Mouse (Mus musculus): ENCODE results near the gene Lrig1. TPM values are rescaled to one million over a fixed set of nuclear protein-coding genes. Genes with fewer than 3 reads are reported as not detected.
A peak's percentile ranks its signal among the peaks of the same experiment; 100 is the strongest.

Gene Lrig1
- polyA plus RNA-seq (2015; fragmentation: Nextera tagmentation; extraction: Ambion mirVana) = 8.0 and 12.6 TPM in 2 replicates

- peaks cover 43% of the 10 kb centered on the region for H3K4me1 ChIP-seq (replicated peaks)
- peak within 1 kb of the TSS; percentile 85 for H3K4me2 ChIP-seq
- H3K9ac ChIP-seq = peak within 1 kb of the TSS; percentile 88
- WGBS = under 1% methylated on average over 40 of the region's 40 CpGs
- peak within 1 kb of the TSS; percentile 88 for H3K27ac ChIP-seq
- no peaks in the 10 kb centered on the region for H3K36me3 ChIP-seq
- H3K9me3 ChIP-seq (replicated peaks) = no peaks in the 10 kb centered on the region
- no peaks in the 10 kb centered on the region for H3K27me3 ChIP-seq
- ATAC-seq (replicated peaks; ENCODE audit: insufficient number of reproducible peaks, insufficient read depth, low FRiP score, low read depth) = peak; percentile 99
- peak within 1 kb of the TSS; percentile 73 for H3K4me3 ChIP-seq
Measured at GRCm38 (mm10) chr6:94700067-94700491, at the start of gene Lrig1. Lrig1 (minus strand) TSS chr6:94700158.

DNA sequence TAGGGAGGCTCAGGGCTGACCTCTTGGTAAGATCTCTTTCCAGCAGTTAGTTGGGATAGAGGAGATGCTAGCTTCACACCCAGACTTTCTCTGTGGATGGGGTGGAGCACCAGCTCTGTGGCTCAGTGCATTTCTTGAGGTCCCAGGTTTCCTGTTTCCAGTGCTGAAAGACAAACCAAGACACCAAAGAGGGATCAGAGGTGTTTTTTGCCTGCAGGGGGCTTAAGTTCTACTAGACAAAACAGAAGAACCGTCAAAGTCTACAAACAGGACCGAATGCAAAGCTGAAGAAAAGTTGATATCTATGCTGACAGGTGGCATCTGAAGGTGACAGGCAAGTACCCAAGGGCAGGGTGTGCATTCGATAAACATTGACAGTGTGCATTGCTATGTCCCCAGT, 49.7 kb upstream of the Lrig1 start:
- no peak for ATAC-seq (replicated peaks; ENCODE audit: insufficient number of reproducible peaks, insufficient read depth, low FRiP score, low read depth)
- Histone ChIP-seq H3K4me1 (replicated peaks) (no peaks in the 10 kb centered on the region), H3K9ac (no peak overlapping the region), H3K36me3 (no peaks in the 10 kb centered on the region), H3K27me3 (no peaks in the 10 kb centered on the region), H3K9me3 (replicated peaks) (no peaks in the 10 kb centered on the region), H3K4me2 (no peak overlapping the region), H3K4me3 (no peak overlapping the region), H3K27ac (no peak overlapping the region)
- WGBS = 79% methylated on average over 3 of the region's 3 CpGs

GRCm38 (mm10) chr6:94748361-94748760, 48.4 kb upstream of the Lrig1 start:
- H3K4me3 ChIP-seq = no peak overlapping the region
- WGBS = 56% methylated on average over 7 of the region's 7 CpGs
- no peak overlapping the region for H3K9ac ChIP-seq
- H3K36me3 ChIP-seq = no peaks in the 10 kb centered on the region
- H3K27me3 ChIP-seq = no peaks in the 10 kb centered on the region
- no peak overlapping the region for H3K27ac ChIP-seq
- no peaks in the 10 kb centered on the region for H3K4me1 ChIP-seq (replicated peaks)
- no peaks in the 10 kb centered on the region for H3K9me3 ChIP-seq (replicated peaks)
- H3K4me2 ChIP-seq = no peak overlapping the region
- no peak for ATAC-seq (replicated peaks; ENCODE audit: insufficient number of reproducible peaks, insufficient read depth, low FRiP score, low read depth)

DNA sequence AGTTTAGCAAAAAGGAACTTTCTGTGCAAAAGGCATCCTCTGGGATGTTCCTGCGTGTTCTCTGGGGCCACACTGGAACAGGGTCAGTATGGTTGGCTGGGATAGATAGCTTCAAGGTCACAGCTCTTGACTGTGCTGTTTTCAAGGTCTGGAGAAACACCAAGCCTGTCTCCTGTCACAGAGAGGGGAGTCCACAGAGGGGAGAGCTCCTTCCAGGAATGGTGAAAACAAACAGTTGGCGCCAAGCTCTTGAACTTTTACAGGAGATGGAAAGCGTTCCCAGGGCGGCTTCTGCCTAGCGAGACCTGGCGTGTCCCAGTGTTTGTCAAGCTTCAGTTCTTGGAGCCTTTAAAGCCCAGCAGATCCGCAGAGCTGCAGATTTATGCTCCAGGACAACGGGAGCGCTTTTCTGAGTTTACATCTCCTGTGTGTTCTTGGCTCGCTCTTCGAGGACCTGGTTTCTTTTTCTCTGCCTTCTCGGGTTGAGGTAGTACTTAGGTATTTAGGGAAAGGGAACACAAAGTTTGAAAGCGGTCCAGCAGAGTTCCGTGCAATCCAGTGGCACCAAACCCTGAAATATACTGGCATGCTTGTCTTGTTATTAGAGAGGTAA, 40.3 kb upstream of the Lrig1 start:
- Histone ChIP-seq H3K9me3 (replicated peaks) (no peaks in the 10 kb centered on the region), H3K4me2 (no peak overlapping the region), H3K27ac (no peak overlapping the region), H3K27me3 (no peaks in the 10 kb centered on the region), H3K9ac (no peak overlapping the region), H3K36me3 (no peaks in the 10 kb centered on the region), H3K4me3 (no peak overlapping the region), H3K4me1 (replicated peaks) (peaks cover 5% of the 10 kb centered on the region; the same call in 1 of the 2 replicates)
- WGBS = 63% methylated on average over 14 of the region's 14 CpGs
- ATAC-seq (replicated peaks; ENCODE audit: insufficient number of reproducible peaks, insufficient read depth, low FRiP score, low read depth) = no peak

- Histone ChIP-seq H3K9me3 (replicated peaks) (no peaks in the 10 kb centered on the region), H3K4me2 (no peak overlapping the region), H3K9ac (no peak overlapping the region), H3K27ac (no peak overlapping the region), H3K4me1 (replicated peaks) (peaks cover 5% of the 10 kb centered on the region; the same call in 1 of the 2 replicates), H3K36me3 (no peaks in the 10 kb centered on the region), H3K4me3 (no peak overlapping the region), H3K27me3 (no peaks in the 10 kb centered on the region)
- WGBS = 67% methylated on average over 3 of the region's 3 CpGs
- no peak for ATAC-seq (replicated peaks; ENCODE audit: insufficient number of reproducible peaks, insufficient read depth, low FRiP score, low read depth)
Measured at GRCm38 (mm10) chr6:94738647-94739046, 38.7 kb upstream of the Lrig1 start.

DNA sequence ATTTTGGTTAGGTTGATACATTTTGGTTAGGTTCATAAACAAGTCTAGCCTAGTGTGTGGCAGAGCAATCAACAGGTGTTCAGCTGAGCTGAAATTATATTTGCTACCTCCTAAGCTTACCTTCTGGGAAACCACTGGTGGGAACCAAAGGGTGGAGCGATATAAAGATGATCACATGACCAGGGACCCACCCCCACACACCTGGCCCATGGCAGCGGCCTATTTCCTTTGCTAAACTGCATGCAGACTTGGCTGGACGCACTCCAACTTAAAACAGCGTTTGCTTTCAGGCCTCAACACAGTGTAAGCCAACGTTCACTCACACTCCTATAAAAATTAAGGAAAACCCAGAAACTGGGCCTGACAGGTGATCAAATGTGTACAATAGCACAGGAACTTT, 33.9 kb upstream of the Lrig1 start:
- Histone ChIP-seq H3K27me3 (no peaks in the 10 kb centered on the region; the same call in 1 of the 2 replicates), H3K4me1 (replicated peaks) (peaks cover 12% of the 10 kb centered on the region), H3K9ac (no peak overlapping the region), H3K9me3 (replicated peaks) (no peaks in the 10 kb centered on the region), H3K4me3 (no peak overlapping the region), H3K27ac (no peak overlapping the region), H3K36me3 (no peaks in the 10 kb centered on the region), H3K4me2 (no peak overlapping the region)
- no peak for ATAC-seq (replicated peaks; ENCODE audit: insufficient number of reproducible peaks, insufficient read depth, low FRiP score, low read depth)
- 69% methylated on average over 5 of the region's 5 CpGs for WGBS

- peaks cover 12% of the 10 kb centered on the region for H3K4me1 ChIP-seq (replicated peaks)
- H3K36me3 ChIP-seq = no peaks in the 10 kb centered on the region
- no peak overlapping the region for H3K9ac ChIP-seq
- 14% methylated on average over 18 of the region's 18 CpGs for WGBS
- H3K27ac ChIP-seq = no peak overlapping the region
- H3K9me3 ChIP-seq (replicated peaks) = no peaks in the 10 kb centered on the region
- H3K4me3 ChIP-seq = peak overlapping the region; percentile 29
- no peaks in the 10 kb centered on the region; the same call in 1 of the 2 replicates for H3K27me3 ChIP-seq
- no peak for ATAC-seq (replicated peaks; ENCODE audit: insufficient number of reproducible peaks, insufficient read depth, low FRiP score, low read depth)
- H3K4me2 ChIP-seq = peak overlapping the region; percentile 63
Measured at GRCm38 (mm10) chr6:94729847-94730246, 29.9 kb upstream of the Lrig1 start.

DNA sequence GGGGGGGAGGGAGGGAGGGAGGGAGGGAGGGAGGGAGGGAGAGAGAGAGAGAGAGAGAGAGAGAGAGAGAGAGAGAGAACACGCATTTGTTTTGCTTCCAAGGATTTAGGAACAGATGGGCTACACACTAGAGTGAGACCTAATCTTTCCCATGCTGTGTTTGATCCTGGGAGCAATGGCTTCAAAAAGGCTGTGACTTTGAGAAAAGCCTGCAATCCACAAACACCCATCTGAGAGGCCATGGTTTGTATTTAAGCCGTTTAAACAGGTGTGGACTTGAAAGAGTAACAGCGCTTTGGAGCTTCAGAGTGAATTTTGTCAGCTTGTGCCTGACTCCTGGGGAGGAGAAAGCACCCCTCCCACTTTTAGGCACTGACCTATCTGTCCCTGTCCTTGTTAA, 29.2 kb upstream of the Lrig1 start:
- H3K4me3 ChIP-seq = no peak overlapping the region
- H3K4me1 ChIP-seq (replicated peaks) = peaks cover 12% of the 10 kb centered on the region
- no peak overlapping the region for H3K9ac ChIP-seq
- H3K27ac ChIP-seq = no peak overlapping the region
- 38% methylated on average over 3 of the region's 3 CpGs for WGBS
- no peak for ATAC-seq (replicated peaks; ENCODE audit: insufficient number of reproducible peaks, insufficient read depth, low FRiP score, low read depth)
- H3K4me2 ChIP-seq = no peak overlapping the region
- no peaks in the 10 kb centered on the region for H3K36me3 ChIP-seq
- H3K27me3 ChIP-seq = no peaks in the 10 kb centered on the region; the same call in 1 of the 2 replicates
- no peaks in the 10 kb centered on the region for H3K9me3 ChIP-seq (replicated peaks)

GRCm38 (mm10) chr6:94724612-94725011, 24.7 kb upstream of the Lrig1 start:
- Histone ChIP-seq H3K9me3 (replicated peaks) (no peaks in the 10 kb centered on the region), H3K4me1 (replicated peaks) (0 out of 2 replicates have a peak, but pooled peaks cover 3% of the 10 kb centered on the region), H3K4me2 (no peak overlapping the region), H3K9ac (no peak overlapping the region), H3K27ac (no peak overlapping the region), H3K27me3 (no peaks in the 10 kb centered on the region), H3K4me3 (no peak overlapping the region), H3K36me3 (no peaks in the 10 kb centered on the region)
- ATAC-seq (replicated peaks; ENCODE audit: insufficient number of reproducible peaks, insufficient read depth, low FRiP score, low read depth) = no peak
- WGBS = 81% methylated on average over 1 of the region's 1 CpGs

DNA sequence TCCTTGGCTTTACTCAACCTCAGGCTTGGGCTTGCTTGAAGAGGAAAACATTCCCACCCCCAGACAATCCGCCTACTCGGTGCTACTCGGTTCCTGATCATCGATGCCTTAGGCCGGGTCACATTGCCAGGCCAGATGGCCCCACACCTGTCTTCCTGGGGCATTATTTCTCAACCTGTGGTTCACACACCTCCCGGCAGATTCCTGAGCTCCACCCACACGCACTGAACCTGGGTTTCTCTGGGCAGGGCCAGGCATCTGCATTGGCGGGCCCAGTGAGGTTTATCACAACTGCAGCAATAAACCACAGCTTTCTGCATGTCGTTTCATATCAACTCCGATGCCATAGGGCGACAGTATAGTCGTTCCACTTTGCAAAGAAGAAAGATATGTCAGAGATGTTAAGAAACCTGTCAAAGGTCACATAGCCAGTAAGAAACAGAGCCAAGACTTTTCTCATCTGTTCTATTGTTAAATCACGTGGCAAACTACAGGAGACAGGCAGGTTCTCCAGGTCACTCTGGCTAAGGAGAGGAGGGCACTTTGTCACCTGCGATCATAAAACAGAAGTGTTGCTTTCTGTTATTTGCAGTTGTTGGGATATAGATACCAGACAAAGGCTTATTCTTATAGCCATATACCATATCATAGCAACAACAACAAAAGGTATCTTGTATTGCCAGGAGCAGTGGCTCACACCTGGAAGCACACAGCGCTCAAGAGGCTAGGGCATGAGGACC, 18.8 kb upstream of the Lrig1 start:
- no peak overlapping the region for H3K4me2 ChIP-seq
- 0 out of 2 replicates have a peak, but pooled peaks cover 5% of the 10 kb centered on the region for H3K4me1 ChIP-seq (replicated peaks)
- no peaks in the 10 kb centered on the region for H3K9me3 ChIP-seq (replicated peaks)
- ATAC-seq (replicated peaks; ENCODE audit: insufficient number of reproducible peaks, insufficient read depth, low FRiP score, low read depth) = 0 out of 2 replicates have a peak, but pooled peaks have one; percentile 10
- H3K4me3 ChIP-seq = no peak overlapping the region
- no peak overlapping the region for H3K9ac ChIP-seq
- H3K27ac ChIP-seq = peak overlapping the region; percentile 54; the same call in 1 of the 2 replicates
- WGBS = 76% methylated on average over 15 of the region's 15 CpGs
- no peaks in the 10 kb centered on the region for H3K27me3 ChIP-seq
- H3K36me3 ChIP-seq = no peaks in the 10 kb centered on the region

DNA sequence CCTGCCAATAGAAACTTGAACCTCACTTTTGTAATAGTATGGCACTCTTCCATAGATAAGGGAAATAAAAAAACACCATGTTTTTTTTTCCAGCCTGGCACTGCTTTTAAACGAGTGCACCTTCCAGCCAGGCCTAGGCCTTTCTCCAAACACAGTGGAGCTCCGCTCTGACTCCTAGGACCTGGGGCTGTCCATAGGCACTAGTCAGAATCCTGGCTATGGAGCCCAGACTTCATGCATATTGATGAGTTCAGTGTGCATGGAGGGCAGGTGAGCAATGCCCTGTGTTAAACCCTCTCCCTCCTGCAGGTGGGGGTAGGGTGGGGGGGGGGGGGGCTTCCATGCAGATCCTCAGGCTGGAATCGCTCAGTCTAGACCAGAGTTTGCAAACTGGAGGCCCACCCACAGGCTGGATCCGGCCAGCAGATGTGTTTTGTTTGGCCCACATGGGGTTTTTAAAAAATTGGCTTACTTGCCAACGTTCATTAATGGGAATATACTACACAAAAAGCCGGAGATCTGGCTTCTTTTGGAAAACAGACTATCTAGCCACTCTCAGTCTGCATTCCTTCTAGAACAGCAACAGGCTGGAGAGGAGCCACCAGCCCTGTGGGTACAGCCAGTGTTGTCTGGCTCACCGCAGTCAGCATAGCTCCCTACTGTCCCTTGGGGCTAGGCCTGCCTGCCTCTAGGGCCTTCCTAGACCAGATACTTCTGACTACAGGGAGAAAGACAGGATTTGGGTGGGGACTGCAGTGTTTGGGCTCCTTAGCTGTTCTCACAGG, 17.9 kb upstream of the Lrig1 start:
- H3K27me3 ChIP-seq = no peaks in the 10 kb centered on the region
- 0 out of 2 replicates have a peak, but pooled peaks cover 5% of the 10 kb centered on the region for H3K4me1 ChIP-seq (replicated peaks)
- no peak overlapping the region for H3K4me3 ChIP-seq
- 56% methylated on average over 7 of the region's 7 CpGs for WGBS
- no peaks in the 10 kb centered on the region for H3K36me3 ChIP-seq
- H3K4me2 ChIP-seq = no peak overlapping the region
- H3K27ac ChIP-seq = peak overlapping the region; percentile 54
- no peaks in the 10 kb centered on the region for H3K9me3 ChIP-seq (replicated peaks)
- no peak overlapping the region for H3K9ac ChIP-seq
- ATAC-seq (replicated peaks; ENCODE audit: insufficient number of reproducible peaks, insufficient read depth, low FRiP score, low read depth) = peak; percentile 74
